15 mouse cellular contexts compared by ENCODE assay signal in genomic region chr16:37094169-37094833, GRCm38 (mm10).
A peak's percentile ranks its signal among the peaks of the same experiment; 100 is the strongest.
DNase-seq lines count a peak whose midpoint lies in the region; ATAC-seq and TF ChIP-seq lines count a peak whose summit lies in the region.
"Had no signal": no experiment of that assay in that cellular context is flagged by ENCODE, and none has a peak within 500 bp of the region (broad histone marks: within the 10 kb centered on the region; RNA-seq: fewer than 3 reads in every experiment).

No protein-coding gene starts in this region.

- H3K36me3 ChIP-seq in midbrain, embryonic 13.5 days: peaks cover 15% of the 10 kb centered on the region
- no peaks in the 10 kb centered on the region for H3K36me3 ChIP-seq in midbrain, postnatal 0 days (ENCODE audit: insufficient read depth, low read length)

- TF ChIP-seq CTCF in midbrain, postnatal 0 days (IDR thresholded peaks at IDR 0.05): no peak

- no peaks in the 10 kb centered on the region for H3K9me3 ChIP-seq in midbrain, embryonic 13.5 days
- H3K9me3 ChIP-seq in midbrain, postnatal 0 days (ENCODE audit: low read length): no peaks in the 10 kb centered on the region
- H3K9me3 ChIP-seq: embryonic facial prominence, embryonic 13.5 days; liver, embryonic 12.5 days had no signal

- no peak overlapping the region for H3K4me3 ChIP-seq in midbrain, embryonic 13.5 days (replicated peaks)
- no peak overlapping the region for H3K4me3 ChIP-seq in midbrain, postnatal 0 days (ENCODE audit: low read depth, low read length)
- H3K4me3 ChIP-seq: embryonic facial prominence, embryonic 13.5 days; liver, embryonic 12.5 days had no signal

- H3K9ac ChIP-seq in midbrain, embryonic 13.5 days (replicated peaks): no peak overlapping the region
- H3K9ac ChIP-seq in midbrain, postnatal 0 days (replicated peaks; ENCODE audit: low read length, poor library complexity, severe bottlenecking): no peak overlapping the region
- H3K9ac ChIP-seq: embryonic facial prominence, embryonic 13.5 days; liver, embryonic 12.5 days had no signal

- WGBS in midbrain, embryonic 13.5 days: 73% methylated on average over 4 of the region's 4 CpGs
- 73% methylated on average over 4 of the region's 4 CpGs for WGBS in midbrain, postnatal 0 days

- H3K27ac ChIP-seq in midbrain, embryonic 13.5 days: no peak overlapping the region
- no peak overlapping the region for H3K27ac ChIP-seq in midbrain, postnatal 0 days (ENCODE audit: low read depth, low read length)
- H3K27ac ChIP-seq: embryonic facial prominence, embryonic 13.5 days; liver, embryonic 12.5 days; macrophage had no signal

- peak; percentile 67; the same call in 1 of the 2 replicates for ATAC-seq in midbrain, embryonic 13.5 days
- no peak for ATAC-seq in midbrain, postnatal 0 days (ENCODE audit: low FRiP score)
- ATAC-seq: forebrain, embryonic 14.5 days; liver, embryonic 12.5 days had no signal

- intact Hi-C loops in gastrocnemius, postnatal 14 days (cut with DNase I; ENCODE audit: low total_unique reads): no loop called here
- intact Hi-C loops in heart, postnatal 14 days (cut with DNase I): no loop called here

- H3K4me1 ChIP-seq in midbrain, embryonic 13.5 days (replicated peaks): peaks cover 3% of the 10 kb centered on the region; the same call in 1 of the 2 replicates
- no peaks in the 10 kb centered on the region for H3K4me1 ChIP-seq in midbrain, postnatal 0 days (ENCODE audit: insufficient read depth, low read length)
- H3K4me1 ChIP-seq: embryonic facial prominence, embryonic 13.5 days; liver, embryonic 12.5 days had no signal

- DNase-seq in midbrain, postnatal 0 days (ENCODE audit: low spot score): no peak
- peak; percentile 25 to 46 for DNase-seq in CD8-positive naive resting alpha-beta T cell, adult 2 months (ENCODE audit: low read depth in 2 of 2, low spot score in 2 of 2)
- peak; percentile 76 for DNase-seq in induced T-regulatory cell, adult 2 months (ENCODE audit: low read depth)
- DNase-seq in thymus, postnatal 10 days (ENCODE audit: low spot score in 2 of 2): peak; percentile 16 to 32
- DNase-seq in cerebellum, postnatal 4 days (ENCODE audit: low spot score in 2 of 2): no peak
- DNase-seq in gastrocnemius, postnatal 14 days: no peak
- no peak for DNase-seq in heart, postnatal 14 days
- DNase-seq: adrenal gland, postnatal 14 days; cerebellum, adult 18-20 months; kidney, adult 18-20 months had no signal

- no peak overlapping the region for H3K4me2 ChIP-seq in midbrain, embryonic 13.5 days (replicated peaks)
- H3K4me2 ChIP-seq in midbrain, postnatal 0 days (ENCODE audit: low read depth, low read length, poor library complexity, severe bottlenecking): no peak overlapping the region
- H3K4me2 ChIP-seq: embryonic facial prominence, embryonic 13.5 days; liver, embryonic 12.5 days had no signal

- H3K27me3 ChIP-seq in midbrain, embryonic 13.5 days: no peaks in the 10 kb centered on the region
- no peaks in the 10 kb centered on the region for H3K27me3 ChIP-seq in midbrain, postnatal 0 days (ENCODE audit: insufficient read depth, low read length)
- H3K27me3 ChIP-seq: embryonic facial prominence, embryonic 13.5 days; liver, embryonic 12.5 days had no signal

Comparison
In these comparisons a context has a peak if more than half of its experiments do, and no peak if none do; other contexts are left out.
1. DNase-seq: peak in CD8-positive naive resting alpha-beta T cell, adult 2 months (2 of 2), induced T-regulatory cell, adult 2 months (single experiment) and thymus, postnatal 10 days (2 of 2); none in midbrain, postnatal 0 days (single experiment), cerebellum, postnatal 4 days (0 of 2), gastrocnemius, postnatal 14 days (single experiment) and heart, postnatal 14 days (0 of 2).